Mouse (Mus musculus) embryonic fibroblast, embryonic 13.5 days (primary cell): ENCODE data around the gene Ankrd28.

Experiments used
- CTCF ChIP-seq: IDR thresholded peaks from 2 replicates; pipeline ENCODE4 v1.5.1; 2011; ENCODE audit warnings: mild to moderate bottlenecking, control low read depth, low read length, moderate library complexity, borderline replicate concordance; ENCODE audit not compliant: insufficient read depth
- POLR2A ChIP-seq: IDR thresholded peaks from 2 replicates; pipeline ENCODE4 v1.6.1; 2011; ENCODE audit warnings: low read depth, mild to moderate bottlenecking, control low read depth, low read length, moderate library complexity

- no peak for TF ChIP-seq CTCF
- no peak for TF ChIP-seq POLR2A
Observed at GRCm38 (mm10) chr14:31671635-31672320, 158.7 kb downstream of the Ankrd28 start.
